In the genomic region with DNA sequence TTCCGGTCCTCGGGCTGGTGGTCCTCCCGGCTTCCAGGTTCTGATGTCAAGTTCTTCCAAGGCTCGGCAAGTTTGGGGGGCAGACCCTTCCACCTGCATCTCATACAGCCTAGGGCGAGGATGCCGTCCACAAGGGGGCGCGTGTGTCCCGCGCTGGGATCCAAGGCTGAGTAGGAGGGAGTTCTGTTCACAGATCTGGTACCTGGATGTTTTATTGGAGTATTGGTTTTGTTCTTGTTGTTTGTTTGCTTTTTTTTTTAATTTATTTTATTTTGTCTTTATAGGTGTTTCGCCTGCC, we compare ENCODE assay signal across 7 mouse cellular contexts. TPM values are rescaled to one million over a fixed set of nuclear protein-coding genes. Genes with fewer than 3 reads are reported as not detected.
A peak's percentile ranks its signal among the peaks of the same experiment; 100 is the strongest.
DNase-seq lines count a peak whose midpoint lies in the region; ATAC-seq and TF ChIP-seq lines count a peak whose summit lies in the region.

No protein-coding gene starts in this region.

- H3K9me3 ChIP-seq in embryonic facial prominence, embryonic 10.5 days: no peaks in the 10 kb centered on the region
- H3K9me3 ChIP-seq in limb, embryonic 12.5 days: no peaks in the 10 kb centered on the region
- no peaks in the 10 kb centered on the region for H3K9me3 ChIP-seq in midbrain, embryonic 15.5 days

- no peak for TF ChIP-seq POLR2A in kidney, adult 2 months (IDR thresholded peaks at IDR 0.05; ENCODE audit: low read depth, low read length)

- no peaks in the 10 kb centered on the region for H3K36me3 ChIP-seq in embryonic facial prominence, embryonic 10.5 days (replicated peaks)
- no peaks in the 10 kb centered on the region for H3K36me3 ChIP-seq in kidney, adult 2 months (ENCODE audit: control insufficient read depth, insufficient read depth, low read length)
- H3K36me3 ChIP-seq in limb, embryonic 12.5 days: no peaks in the 10 kb centered on the region
- no peaks in the 10 kb centered on the region for H3K36me3 ChIP-seq in midbrain, embryonic 15.5 days (replicated peaks)

- WGBS in embryonic facial prominence, embryonic 10.5 days: 2% methylated on average over 11 of the region's 11 CpGs
- under 1% methylated on average over 11 of the region's 11 CpGs for WGBS in kidney, adult 2 months
- under 1% methylated on average over 11 of the region's 11 CpGs for WGBS in limb, embryonic 12.5 days
- 1% methylated on average over 11 of the region's 11 CpGs for WGBS in midbrain, embryonic 15.5 days

- H3K4me1 ChIP-seq in embryonic facial prominence, embryonic 10.5 days: peaks cover 16% of the 10 kb centered on the region
- H3K4me1 ChIP-seq in kidney, adult 2 months (ENCODE audit: control insufficient read depth, insufficient read depth, low read length): no peaks in the 10 kb centered on the region
- H3K4me1 ChIP-seq in limb, embryonic 12.5 days (replicated peaks): peaks cover 10% of the 10 kb centered on the region; the same call in 1 of the 2 replicates
- H3K4me1 ChIP-seq in midbrain, embryonic 15.5 days: peaks cover 8% of the 10 kb centered on the region

- peak; percentile 92 for DNase-seq in adrenal gland, postnatal 10 days
- peak; percentile 86 for DNase-seq in embryonic facial prominence, embryonic 10.5 days (ENCODE audit: low spot score)
- peak; percentile 77 to 93 for DNase-seq in heart, adult 18-20 months
- peak; percentile 80 for DNase-seq in kidney, adult 2 months
- peak; percentile 68 to 92 for DNase-seq in spleen, adult 18-20 months

- H3K4me3 ChIP-seq in embryonic facial prominence, embryonic 10.5 days: peak overlapping the region; percentile 40
- peak overlapping the region; percentile 24; the same call in 1 of the 2 replicates for H3K4me3 ChIP-seq in kidney, adult 2 months (ENCODE audit: insufficient read depth, low read depth, low read length)
- 0 out of 2 replicates have a peak overlapping the region, but pooled peaks have one; percentile 16 for H3K4me3 ChIP-seq in limb, embryonic 12.5 days (replicated peaks)
- H3K4me3 ChIP-seq in midbrain, embryonic 15.5 days: peak overlapping the region; percentile 12; the same call in 1 of the 2 replicates

- H3K4me2 ChIP-seq in limb, embryonic 12.5 days: peak overlapping the region; percentile 50
- H3K4me2 ChIP-seq in midbrain, embryonic 15.5 days: peak overlapping the region; percentile 37

- ATAC-seq in limb, embryonic 12.5 days (ENCODE audit: insufficient number of reproducible peaks, insufficient read depth, low FRiP score, low TSS enrichment, low read depth): peak; percentile 73
- peak; percentile 87 for ATAC-seq in midbrain, embryonic 15.5 days (replicated peaks)

- H3K27me3 ChIP-seq in embryonic facial prominence, embryonic 10.5 days (replicated peaks; ENCODE audit: low read depth, poor library complexity, severe bottlenecking): peaks cover 12% of the 10 kb centered on the region
- H3K27me3 ChIP-seq in kidney, adult 2 months (replicated peaks; ENCODE audit: control insufficient read depth, insufficient read depth, low read length): no peaks in the 10 kb centered on the region
- peaks cover 22% of the 10 kb centered on the region for H3K27me3 ChIP-seq in limb, embryonic 12.5 days
- peaks cover 3% of the 10 kb centered on the region; the same call in 1 of the 2 replicates for H3K27me3 ChIP-seq in midbrain, embryonic 15.5 days (replicated peaks)

- H3K9ac ChIP-seq in limb, embryonic 12.5 days (replicated peaks): no peak overlapping the region
- no peak overlapping the region for H3K9ac ChIP-seq in midbrain, embryonic 15.5 days

- H3K27ac ChIP-seq in embryonic facial prominence, embryonic 10.5 days (replicated peaks): no peak overlapping the region
- no peak overlapping the region for H3K27ac ChIP-seq in kidney, adult 2 months (ENCODE audit: insufficient read depth, low read depth, low read length)
- H3K27ac ChIP-seq in limb, embryonic 12.5 days: no peak overlapping the region
- no peak overlapping the region for H3K27ac ChIP-seq in midbrain, embryonic 15.5 days

- TF ChIP-seq CTCF in kidney, adult 2 months (conservative IDR thresholded peaks at IDR 0.05; ENCODE audit: insufficient read depth, insufficient read length, low read depth, low read length): peak; percentile 85

RNA-seq across cellular contexts. Expression of a gene that starts 8.6 kb away (rescaled TPM):
- total RNA-seq in adrenal gland, postnatal 10 days (2021): under 1 TPM; 0.30 to 0.48 TPM
- polyA plus RNA-seq in embryonic facial prominence, embryonic 10.5 days (2016; fragmentation: Nextera tagmentation; extraction: Ambion mirVana): 8.0 and 8.8 TPM in 2 replicates
- total RNA-seq in heart, adult 18-20 months (2021): under 1 TPM in 1 of 2 experiments, not detected in 1; 0.51 TPM
- 1.6 and 2.5 TPM in 2 replicates for polyA plus RNA-seq in kidney, adult 2 months (2012; rRNA removed)
- 10.2 and 11.3 TPM in 2 replicates for polyA plus RNA-seq in limb, embryonic 12.5 days (2016; fragmentation: Nextera tagmentation; extraction: Ambion mirVana)
- 7.4 and 8.1 TPM in 2 replicates for polyA plus RNA-seq in midbrain, embryonic 15.5 days (2015; fragmentation: Nextera tagmentation; extraction: Ambion mirVana)

RNA-seq across cellular contexts. Expression of a gene that starts 9.0 kb away (rescaled TPM):
- 10 to 100 TPM; 10.9 to 20.6 TPM for total RNA-seq in adrenal gland, postnatal 10 days (2021)
- polyA plus RNA-seq in embryonic facial prominence, embryonic 10.5 days (2016; fragmentation: Nextera tagmentation; extraction: Ambion mirVana): 34.4 and 35.5 TPM in 2 replicates
- total RNA-seq in heart, adult 18-20 months (2021): 1 to 10 TPM; 1.2 to 1.6 TPM
- 2.1 and 2.9 TPM in 2 replicates for polyA plus RNA-seq in kidney, adult 2 months (2012; rRNA removed)
- polyA plus RNA-seq in limb, embryonic 12.5 days (2016; fragmentation: Nextera tagmentation; extraction: Ambion mirVana): 12.7 and 14.7 TPM in 2 replicates
- polyA plus RNA-seq in midbrain, embryonic 15.5 days (2015; fragmentation: Nextera tagmentation; extraction: Ambion mirVana): 388 and 395 TPM in 2 replicates

RNA-seq across cellular contexts. Expression of a gene that starts 18.3 kb away (rescaled TPM):
- 1 to 10 TPM; 3.4 TPM for total RNA-seq in adrenal gland, postnatal 10 days (2021)
- 2.0 and 2.8 TPM in 2 replicates for polyA plus RNA-seq in embryonic facial prominence, embryonic 10.5 days (2016; fragmentation: Nextera tagmentation; extraction: Ambion mirVana)
- 1 to 10 TPM in 1 of 2 experiments, under 1 TPM in 1; 0.60 to 3.0 TPM for total RNA-seq in heart, adult 18-20 months (2021)
- polyA plus RNA-seq in kidney, adult 2 months (2012; rRNA removed): 2.0 and 4.9 TPM in 2 replicates
- polyA plus RNA-seq in limb, embryonic 12.5 days (2016; fragmentation: Nextera tagmentation; extraction: Ambion mirVana): 0.99 and 1.2 TPM in 2 replicates
- 5.8 TPM in 2 replicates for polyA plus RNA-seq in midbrain, embryonic 15.5 days (2015; fragmentation: Nextera tagmentation; extraction: Ambion mirVana)

RNA-seq across cellular contexts. Expression of a gene that starts 36.9 kb away (rescaled TPM):
- total RNA-seq in adrenal gland, postnatal 10 days (2021): 100 to 1,000 TPM; 119 to 122 TPM
- 7.0 and 8.2 TPM in 2 replicates for polyA plus RNA-seq in embryonic facial prominence, embryonic 10.5 days (2016; fragmentation: Nextera tagmentation; extraction: Ambion mirVana)
- 10 to 100 TPM; 58.9 to 62.5 TPM for total RNA-seq in heart, adult 18-20 months (2021)
- 121 and 124 TPM in 2 replicates for polyA plus RNA-seq in kidney, adult 2 months (2012; rRNA removed)
- 4.5 and 4.9 TPM in 2 replicates for polyA plus RNA-seq in limb, embryonic 12.5 days (2016; fragmentation: Nextera tagmentation; extraction: Ambion mirVana)
- 42.5 TPM in 2 replicates for polyA plus RNA-seq in midbrain, embryonic 15.5 days (2015; fragmentation: Nextera tagmentation; extraction: Ambion mirVana)

RNA-seq across cellular contexts. Expression of a gene that starts 37.7 kb away (rescaled TPM):
- 1 to 10 TPM; 2.0 to 3.9 TPM for total RNA-seq in adrenal gland, postnatal 10 days (2021)
- 7.2 and 8.0 TPM in 2 replicates for polyA plus RNA-seq in embryonic facial prominence, embryonic 10.5 days (2016; fragmentation: Nextera tagmentation; extraction: Ambion mirVana)
- total RNA-seq in heart, adult 18-20 months (2021): under 1 TPM in 1 of 2 experiments, not detected in 1; 0.95 TPM
- polyA plus RNA-seq in kidney, adult 2 months (2012; rRNA removed): 110 and 124 TPM in 2 replicates
- 1.2 and 2.4 TPM in 2 replicates for polyA plus RNA-seq in limb, embryonic 12.5 days (2016; fragmentation: Nextera tagmentation; extraction: Ambion mirVana)
- polyA plus RNA-seq in midbrain, embryonic 15.5 days (2015; fragmentation: Nextera tagmentation; extraction: Ambion mirVana): 1.5 and 2.0 TPM in 2 replicates

Comparison
In these comparisons a context has a peak if more than half of its experiments do, and no peak if none do; other contexts are left out.
1. RNA of a gene that starts 9.0 kb away (polyA plus RNA-seq): 388 to 395 TPM in midbrain, embryonic 15.5 days; 34.4 to 35.5 TPM in embryonic facial prominence, embryonic 10.5 days, 12.7 to 14.7 TPM in limb, embryonic 12.5 days and 2.1 to 2.9 TPM in kidney, adult 2 months; every median in the first group is over 10 times any median in the second.
2. Peak in every context shown above with its lines, with median percentiles within 50 percentile points of each other: DNase-seq and H3K4me3 ChIP-seq.